Mouse (Mus musculus): ENCODE results near the gene Fryl. TPM values are rescaled to one million over a fixed set of nuclear protein-coding genes. Genes with fewer than 3 reads are reported as not detected.

Gene Fryl
- polyA plus RNA-seq, 1 experiment from 2014 or later = 23.3 TPM

GRCm38 (mm10) chr5:73193627-73194026, 62.8 kb downstream of the Fryl start:
- Histone ChIP-seq H3K9ac (replicated peaks) (no peak overlapping the region), H3K4me1 (replicated peaks) (peaks cover 15% of the 10 kb centered on the region), H3K4me3 (replicated peaks) (no peak overlapping the region), H3K27me3 (no peaks in the 10 kb centered on the region), H3K4me2 (no peak overlapping the region), H3K36me3 (peaks cover 7% of the 10 kb centered on the region; the same call in 1 of the 2 replicates), H3K9me3 (0 out of 2 replicates have a peak, but pooled peaks cover 2% of the 10 kb centered on the region), H3K27ac (no peak overlapping the region)
- 76% methylated on average over 10 of the region's 10 CpGs for WGBS
- no peak for ATAC-seq (ENCODE audit: insufficient number of reproducible peaks, insufficient read depth, low FRiP score, low TSS enrichment, low read depth)

- no peaks in the 10 kb centered on the region for H3K9me3 ChIP-seq
- no peak overlapping the region for H3K4me2 ChIP-seq
- H3K4me3 ChIP-seq (replicated peaks) = no peak overlapping the region
- peaks cover 21% of the 10 kb centered on the region for H3K4me1 ChIP-seq (replicated peaks)
- H3K9ac ChIP-seq (replicated peaks) = no peak overlapping the region
- 70% methylated on average over 13 of the region's 13 CpGs for WGBS
- peaks cover 7% of the 10 kb centered on the region; the same call in 1 of the 2 replicates for H3K36me3 ChIP-seq
- H3K27me3 ChIP-seq = no peaks in the 10 kb centered on the region
- no peak overlapping the region for H3K27ac ChIP-seq
- ATAC-seq (ENCODE audit: insufficient number of reproducible peaks, insufficient read depth, low FRiP score, low TSS enrichment, low read depth) = no peak
Measured at GRCm38 (mm10) chr5:73192870-73193576, 63.4 kb downstream of the Fryl start.

- no peak overlapping the region for H3K4me2 ChIP-seq
- H3K27ac ChIP-seq = no peak overlapping the region
- peaks cover 21% of the 10 kb centered on the region for H3K4me1 ChIP-seq (replicated peaks)
- no peak for ATAC-seq (ENCODE audit: insufficient number of reproducible peaks, insufficient read depth, low FRiP score, low TSS enrichment, low read depth)
- WGBS = 63% methylated on average over 11 of the region's 11 CpGs
- H3K9me3 ChIP-seq = no peaks in the 10 kb centered on the region
- no peak overlapping the region for H3K4me3 ChIP-seq (replicated peaks)
- H3K36me3 ChIP-seq = peaks cover 7% of the 10 kb centered on the region; the same call in 1 of the 2 replicates
- no peaks in the 10 kb centered on the region for H3K27me3 ChIP-seq
- H3K9ac ChIP-seq (replicated peaks) = no peak overlapping the region
Measured at GRCm38 (mm10) chr5:73191765-73192164, 64.7 kb downstream of the Fryl start.

GRCm38 (mm10) chr5:73190164-73190563, 66.3 kb downstream of the Fryl start:
- H3K4me1 ChIP-seq (replicated peaks) = peaks cover 21% of the 10 kb centered on the region
- H3K9me3 ChIP-seq = no peaks in the 10 kb centered on the region
- no peaks in the 10 kb centered on the region for H3K27me3 ChIP-seq
- 75% methylated on average over 5 of the region's 5 CpGs for WGBS
- no peak for ATAC-seq (ENCODE audit: insufficient number of reproducible peaks, insufficient read depth, low FRiP score, low TSS enrichment, low read depth)
- H3K36me3 ChIP-seq = peaks cover 7% of the 10 kb centered on the region; the same call in 1 of the 2 replicates
- H3K27ac ChIP-seq = no peak overlapping the region
- H3K4me3 ChIP-seq (replicated peaks) = no peak overlapping the region
- no peak overlapping the region for H3K4me2 ChIP-seq
- H3K9ac ChIP-seq (replicated peaks) = no peak overlapping the region

- Histone ChIP-seq H3K9me3 (no peaks in the 10 kb centered on the region), H3K36me3 (peaks cover 5% of the 10 kb centered on the region; the same call in 1 of the 2 replicates), H3K4me1 (replicated peaks) (peaks cover 21% of the 10 kb centered on the region), H3K27me3 (no peaks in the 10 kb centered on the region), H3K4me2 (no peak overlapping the region), H3K27ac (no peak overlapping the region), H3K9ac (replicated peaks) (no peak overlapping the region), H3K4me3 (replicated peaks) (no peak overlapping the region)
- WGBS = 76% methylated on average over 9 of the region's 9 CpGs
- ATAC-seq (ENCODE audit: insufficient number of reproducible peaks, insufficient read depth, low FRiP score, low TSS enrichment, low read depth) = no peak
Measured at GRCm38 (mm10) chr5:73189443-73190160, 66.8 kb downstream of the Fryl start.

- Histone ChIP-seq H3K4me3 (replicated peaks) (no peak overlapping the region), H3K9ac (replicated peaks) (no peak overlapping the region), H3K27ac (no peak overlapping the region), H3K27me3 (no peaks in the 10 kb centered on the region), H3K4me2 (no peak overlapping the region), H3K36me3 (no peaks in the 10 kb centered on the region), H3K4me1 (replicated peaks) (peaks cover 18% of the 10 kb centered on the region), H3K9me3 (no peaks in the 10 kb centered on the region)
- WGBS = 53% methylated on average over 7 of the region's 7 CpGs
- ATAC-seq (ENCODE audit: insufficient number of reproducible peaks, insufficient read depth, low FRiP score, low TSS enrichment, low read depth) = no peak
Measured at GRCm38 (mm10) chr5:73188576-73188975, 67.8 kb downstream of the Fryl start.

GRCm38 (mm10) chr5:73188164-73188563, 68.3 kb downstream of the Fryl start:
- no peaks in the 10 kb centered on the region for H3K9me3 ChIP-seq
- H3K4me1 ChIP-seq (replicated peaks) = peaks cover 16% of the 10 kb centered on the region
- H3K27me3 ChIP-seq = no peaks in the 10 kb centered on the region
- H3K4me3 ChIP-seq (replicated peaks) = no peak overlapping the region
- 81% methylated on average over 5 of the region's 5 CpGs for WGBS
- H3K36me3 ChIP-seq = no peaks in the 10 kb centered on the region
- no peak overlapping the region for H3K4me2 ChIP-seq
- H3K27ac ChIP-seq = no peak overlapping the region
- ATAC-seq (ENCODE audit: insufficient number of reproducible peaks, insufficient read depth, low FRiP score, low TSS enrichment, low read depth) = no peak
- H3K9ac ChIP-seq (replicated peaks) = no peak overlapping the region

GRCm38 (mm10) chr5:73186912-73187311, 69.5 kb downstream of the Fryl start:
- no peaks in the 10 kb centered on the region for H3K9me3 ChIP-seq
- ATAC-seq (ENCODE audit: insufficient number of reproducible peaks, insufficient read depth, low FRiP score, low TSS enrichment, low read depth) = no peak
- H3K4me3 ChIP-seq (replicated peaks) = no peak overlapping the region
- H3K36me3 ChIP-seq = no peaks in the 10 kb centered on the region
- no peak overlapping the region for H3K27ac ChIP-seq
- H3K4me1 ChIP-seq (replicated peaks) = peaks cover 18% of the 10 kb centered on the region
- no peak overlapping the region for H3K9ac ChIP-seq (replicated peaks)
- WGBS = 87% methylated on average over 5 of the region's 5 CpGs
- no peaks in the 10 kb centered on the region for H3K27me3 ChIP-seq
- no peak overlapping the region for H3K4me2 ChIP-seq

GRCm38 (mm10) chr5:73185424-73185823, 71.0 kb downstream of the Fryl start:
- Histone ChIP-seq H3K4me2 (no peak overlapping the region), H3K4me3 (replicated peaks) (no peak overlapping the region), H3K27ac (no peak overlapping the region), H3K4me1 (replicated peaks) (peaks cover 16% of the 10 kb centered on the region), H3K27me3 (no peaks in the 10 kb centered on the region), H3K36me3 (no peaks in the 10 kb centered on the region), H3K9ac (replicated peaks) (no peak overlapping the region), H3K9me3 (no peaks in the 10 kb centered on the region)
- no peak for ATAC-seq (ENCODE audit: insufficient number of reproducible peaks, insufficient read depth, low FRiP score, low TSS enrichment, low read depth)
- WGBS = 90% methylated on average over 4 of the region's 4 CpGs

- ATAC-seq (ENCODE audit: insufficient number of reproducible peaks, insufficient read depth, low FRiP score, low TSS enrichment, low read depth) = no peak
- H3K4me2 ChIP-seq = no peak overlapping the region
- H3K27ac ChIP-seq = 0 out of 2 replicates have a peak overlapping the region, but pooled peaks have one; percentile 17
- H3K4me3 ChIP-seq (replicated peaks) = no peak overlapping the region
- no peaks in the 10 kb centered on the region for H3K9me3 ChIP-seq
- no peak overlapping the region for H3K9ac ChIP-seq (replicated peaks)
- no peaks in the 10 kb centered on the region for H3K27me3 ChIP-seq
- peaks cover 3% of the 10 kb centered on the region for H3K4me1 ChIP-seq (replicated peaks)
- 91% methylated on average over 12 of the region's 12 CpGs for WGBS
- H3K36me3 ChIP-seq = no peaks in the 10 kb centered on the region
Measured at GRCm38 (mm10) chr5:73182701-73183447, 73.5 kb downstream of the Fryl start.

GRCm38 (mm10) chr5:73182191-73182590, 74.2 kb downstream of the Fryl start:
- Histone ChIP-seq H3K27me3 (no peaks in the 10 kb centered on the region), H3K27ac (0 out of 2 replicates have a peak overlapping the region, but pooled peaks have one; percentile 29), H3K36me3 (no peaks in the 10 kb centered on the region), H3K4me3 (replicated peaks) (no peak overlapping the region), H3K9me3 (no peaks in the 10 kb centered on the region), H3K4me2 (no peak overlapping the region), H3K4me1 (replicated peaks) (peaks cover 3% of the 10 kb centered on the region), H3K9ac (replicated peaks) (no peak overlapping the region)
- 68% methylated on average over 9 of the region's 9 CpGs for WGBS
- no peak for ATAC-seq (ENCODE audit: insufficient number of reproducible peaks, insufficient read depth, low FRiP score, low TSS enrichment, low read depth)
